Mouse (Mus musculus) T-cell, adult 2 months (primary cell): ENCODE data around the gene Sept8.

Source experiments
- DNase-seq: peaks from one replicate; pipeline ENCODE4 v3.0.0; 2022; ENCODE audit warnings: low spot score

Sept8 gene

GRCm38 (mm10) chr11:53519207-53520121 lies at the start of gene Sept8:
TSS of gene Sept8 (plus strand) at chr11:53519257.
- DNase-seq, result peak; percentile 35

GRCm38 (mm10) chr11:53469294-53469967 lies 49.6 kb upstream of the Sept8 start:
- DNase-seq, result no peak

GRCm38 (mm10) chr11:53469968-53470695 lies 48.9 kb upstream of the Sept8 start, which contains the start of gene Gm9837:
TSS of gene Gm9837 (minus strand) at chr11:53470479.
- peak; percentile 80 for DNase-seq

GRCm38 (mm10) chr11:53472709-53473108 lies 46.3 kb upstream of the Sept8 start:
- no peak for DNase-seq

- no peak for DNase-seq
Measured at GRCm38 (mm10) chr11:53475620-53476019, 43.4 kb upstream of the Sept8 start.

- no peak for DNase-seq
Measured at GRCm38 (mm10) chr11:53477833-53478232, 41.2 kb upstream of the Sept8 start.

GRCm38 (mm10) chr11:53478383-53479170 lies 40.5 kb upstream of the Sept8 start:
- DNase-seq, result no peak

- DNase-seq, result no peak
Measured at GRCm38 (mm10) chr11:53479171-53479782, 39.8 kb upstream of the Sept8 start.

GRCm38 (mm10) chr11:53479783-53480301 lies 39.2 kb upstream of the Sept8 start, which contains the start of the genes Gm9945 and Sowaha:
TSS of gene Gm9945 (plus strand) at chr11:53480166.
TSS of gene Sowaha (minus strand) at chr11:53480274.
- no peak for DNase-seq

- no peak for DNase-seq
Measured at GRCm38 (mm10) chr11:53481088-53481730, 37.8 kb upstream of the Sept8 start.

- no peak for DNase-seq
Measured at GRCm38 (mm10) chr11:53483159-53483891, 35.7 kb upstream of the Sept8 start.

GRCm38 (mm10) chr11:53485719-53486118 lies 33.3 kb upstream of the Sept8 start:
- no peak for DNase-seq

GRCm38 (mm10) chr11:53486351-53486750 lies 32.7 kb upstream of the Sept8 start:
- no peak for DNase-seq

- no peak for DNase-seq
Measured at GRCm38 (mm10) chr11:53486822-53487594, 32.0 kb upstream of the Sept8 start.

- no peak for DNase-seq
Measured at GRCm38 (mm10) chr11:53489007-53489406, 30.1 kb upstream of the Sept8 start.

- DNase-seq, result no peak
Measured at GRCm38 (mm10) chr11:53489421-53489820, 29.6 kb upstream of the Sept8 start.

- DNase-seq, result no peak
Measured at GRCm38 (mm10) chr11:53491954-53492401, 27.1 kb upstream of the Sept8 start.

GRCm38 (mm10) chr11:53493243-53493955 lies 25.7 kb upstream of the Sept8 start:
- DNase-seq, result no peak
